Mouse (Mus musculus): ENCODE results near the gene Iqgap1. TPM values are rescaled to one million over a fixed set of nuclear protein-coding genes. Genes with fewer than 3 reads are reported as not detected.
"Not testable (repeated sequence)": the region's sequence is repeated elsewhere in the genome, so short reads cannot be mapped to it uniquely, and the experiment has no call there.

The Iqgap1 gene
- total RNA-seq, 2 experiments from 2014 or later: 26.3 TPM

DNA sequence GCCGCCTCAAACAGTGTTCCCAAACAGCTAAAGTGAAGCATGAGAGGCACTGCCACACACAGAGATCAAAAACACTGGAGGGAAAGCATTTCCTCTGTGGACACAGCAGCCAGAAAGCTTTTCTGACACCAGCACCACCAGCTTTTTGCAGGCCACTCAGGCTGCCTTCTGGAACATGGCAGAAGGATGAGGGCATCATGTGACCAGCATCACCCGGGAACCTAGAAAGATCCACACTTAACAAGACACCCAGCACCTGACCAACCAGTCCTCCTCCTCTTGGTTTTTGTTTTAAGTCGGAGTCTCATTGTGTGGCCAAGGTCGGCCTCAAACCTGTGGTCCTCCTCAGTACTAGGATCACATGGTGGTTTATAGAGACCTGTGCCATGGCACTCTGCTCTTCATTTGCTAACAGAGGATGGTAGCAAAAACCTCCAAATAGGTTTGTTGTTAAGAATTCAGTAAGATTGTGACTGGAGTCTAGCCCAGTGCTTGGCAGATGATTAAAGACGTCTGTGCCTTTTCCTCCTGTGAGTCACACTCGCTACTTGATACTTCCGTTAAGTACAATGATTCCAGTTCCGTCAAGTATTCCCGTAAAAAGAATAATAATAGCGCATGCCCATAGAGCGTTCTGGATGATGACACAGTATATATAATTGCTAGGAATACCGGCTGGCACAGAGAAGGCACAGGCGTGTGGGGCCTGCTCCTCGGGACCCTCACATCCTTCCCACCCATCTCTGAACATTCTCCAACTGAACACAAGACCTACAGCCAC, 51.8 kb downstream of the Iqgap1 start:
- DNase-seq (ENCODE audit: low spot score in 2 of 2): peak in 1 of 2 experiments; percentile 34

DNA sequence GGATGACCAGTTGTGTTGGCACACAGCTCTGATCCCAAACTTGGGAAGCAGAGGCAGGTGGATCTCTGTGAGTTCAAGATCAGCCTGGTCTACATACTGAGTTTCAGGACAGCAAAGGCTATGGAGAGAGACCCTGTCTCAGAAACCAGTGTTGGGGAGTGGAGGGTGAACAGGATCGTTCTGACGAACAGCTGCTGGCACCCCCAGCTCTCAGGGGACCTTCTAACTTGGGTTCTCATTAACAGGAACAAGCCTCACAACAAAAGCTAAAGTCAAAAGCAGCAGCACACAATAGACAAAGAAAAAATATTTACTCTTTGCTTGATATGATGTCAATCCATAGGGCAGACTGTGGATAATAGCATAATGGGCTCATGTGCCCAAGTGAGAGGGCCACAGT, 55.3 kb downstream of the Iqgap1 start:
- no peak for DNase-seq (ENCODE audit: low spot score in 2 of 2)

DNA sequence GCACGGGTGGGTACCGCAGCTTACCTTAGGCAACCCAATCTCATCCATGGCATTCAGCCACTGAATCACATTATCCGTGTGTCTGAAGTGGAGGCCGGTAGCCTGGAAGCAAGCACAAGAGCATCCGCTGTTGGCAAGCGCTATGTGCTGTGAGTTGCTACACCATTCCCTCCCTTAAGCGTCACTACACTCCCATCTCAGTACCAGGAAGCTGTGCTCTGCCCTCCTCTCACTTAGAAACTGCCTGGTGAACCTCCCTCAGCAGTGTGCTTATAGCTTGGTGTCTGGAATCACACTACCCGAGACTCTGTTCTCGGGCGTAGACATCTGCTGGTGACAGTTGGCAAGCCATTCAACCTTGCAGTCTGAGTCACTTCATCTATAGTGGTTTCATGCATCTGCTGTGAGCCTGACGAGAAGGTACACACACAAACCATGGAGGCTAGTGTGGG, 58.9 kb downstream of the Iqgap1 start:
- DNase-seq (ENCODE audit: low spot score in 2 of 2): peak; percentile 37 to 45

DNA sequence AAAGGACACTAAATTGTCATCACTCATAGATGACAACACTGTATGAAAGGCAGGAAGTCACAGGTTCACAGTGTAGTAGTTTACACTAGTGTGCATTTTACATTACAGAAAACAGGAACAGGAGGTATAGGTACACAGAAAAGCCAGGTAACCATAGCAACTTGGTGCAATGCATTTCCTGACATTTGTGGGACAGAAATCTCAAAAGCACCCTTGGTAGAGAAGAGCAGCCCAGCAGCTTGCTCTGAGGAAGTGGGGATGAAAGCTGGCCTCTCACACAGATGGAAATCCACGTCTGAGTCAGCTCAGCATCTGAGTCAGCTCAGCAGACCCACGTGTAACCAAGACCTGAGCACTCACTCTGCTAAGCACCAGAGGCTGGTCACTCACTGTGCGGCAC, 59.7 kb downstream of the Iqgap1 start:
- no peak for DNase-seq (ENCODE audit: low spot score in 2 of 2)

DNA sequence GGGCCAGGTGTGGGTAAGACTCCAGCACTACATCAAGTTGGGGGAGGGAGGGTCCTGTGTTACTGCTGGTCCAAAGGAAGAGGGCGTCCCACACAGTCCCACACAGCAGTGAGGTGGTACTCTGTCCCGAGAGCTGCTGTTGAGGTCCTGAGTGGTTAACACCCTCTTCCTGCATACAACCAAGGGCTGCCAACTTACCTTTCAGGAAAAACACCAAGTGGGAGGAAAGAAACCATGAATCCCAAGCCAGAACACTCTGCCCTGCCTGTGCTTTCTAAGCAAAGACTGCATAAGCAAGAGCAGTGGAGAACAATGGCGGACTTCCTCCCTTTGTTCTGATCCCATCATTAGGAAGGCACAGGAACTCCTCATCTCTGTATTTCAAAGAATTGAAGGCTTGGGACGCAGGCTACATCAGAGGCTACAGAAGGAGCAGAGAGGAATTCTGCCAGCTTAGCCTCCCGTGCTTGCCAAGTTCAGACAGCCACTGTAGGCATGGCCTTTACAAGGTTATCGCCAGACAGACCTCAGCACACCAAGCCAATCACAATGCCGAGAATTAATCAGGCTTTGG, 61.8 kb downstream of the Iqgap1 start:
- no peak for DNase-seq (ENCODE audit: low spot score in 2 of 2)

DNA sequence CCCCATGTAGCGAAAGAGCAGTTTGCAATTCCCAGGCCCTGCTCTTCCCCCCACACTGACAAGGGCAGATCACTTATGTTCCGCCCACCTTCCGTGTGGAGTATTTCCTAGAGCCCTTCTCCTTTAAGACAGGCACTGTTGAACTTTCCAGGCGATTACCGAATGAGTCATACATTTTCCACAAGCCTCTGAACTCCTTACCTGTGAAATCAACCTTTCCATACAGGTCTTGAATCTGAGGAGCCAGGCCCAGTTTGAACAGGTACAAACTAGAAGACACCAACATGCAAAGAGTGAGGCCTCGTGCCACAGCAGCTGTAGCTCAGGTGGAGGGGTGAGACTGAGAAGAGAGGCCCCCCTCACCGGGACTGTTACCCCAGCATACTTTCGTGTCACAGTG, 63.5 kb downstream of the Iqgap1 start:
- no peak for DNase-seq (ENCODE audit: low spot score in 2 of 2)

DNA sequence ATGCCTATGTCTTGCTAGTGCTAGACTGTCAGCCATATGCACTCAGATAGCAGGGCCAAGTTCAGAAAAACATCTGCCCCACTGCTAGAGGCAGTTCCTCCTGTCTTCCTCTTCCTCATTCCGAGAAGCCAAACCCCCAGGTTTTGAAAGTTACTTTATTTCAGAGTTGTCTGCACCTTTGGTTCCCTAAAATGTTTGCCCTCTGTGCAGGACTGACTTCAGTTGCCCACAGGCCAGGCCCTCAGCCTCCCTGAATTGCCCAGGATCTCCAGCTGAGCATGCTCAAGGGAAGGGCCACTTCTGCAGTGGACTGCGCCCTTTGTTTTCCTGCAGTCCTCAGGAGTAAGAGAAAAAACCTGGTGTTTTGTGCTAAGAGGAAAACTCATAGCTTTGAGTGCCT, 71.7 kb downstream of the Iqgap1 start:
- DNase-seq (ENCODE audit: low spot score in 2 of 2): no peak

DNA sequence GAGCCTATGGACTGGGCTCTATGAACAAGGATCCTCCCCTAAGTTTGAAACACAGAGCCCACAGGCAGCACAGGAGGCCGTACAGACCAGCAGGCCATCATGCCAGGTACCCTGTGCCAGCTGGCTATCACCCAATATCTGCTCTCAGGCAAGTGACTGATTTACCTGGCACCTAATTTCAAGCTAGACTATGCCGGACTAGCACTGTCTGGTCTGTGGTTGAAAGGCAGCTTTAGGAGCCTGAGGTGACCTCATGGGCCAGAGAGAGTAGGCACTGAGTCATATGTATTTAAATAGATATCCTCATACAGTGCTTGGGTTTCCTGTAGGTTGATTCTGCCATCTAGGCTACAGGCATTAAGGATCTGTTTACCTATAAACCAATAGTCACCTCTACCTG, 72.2 kb downstream of the Iqgap1 start:
- no peak for DNase-seq (ENCODE audit: low spot score in 2 of 2)

DNA sequence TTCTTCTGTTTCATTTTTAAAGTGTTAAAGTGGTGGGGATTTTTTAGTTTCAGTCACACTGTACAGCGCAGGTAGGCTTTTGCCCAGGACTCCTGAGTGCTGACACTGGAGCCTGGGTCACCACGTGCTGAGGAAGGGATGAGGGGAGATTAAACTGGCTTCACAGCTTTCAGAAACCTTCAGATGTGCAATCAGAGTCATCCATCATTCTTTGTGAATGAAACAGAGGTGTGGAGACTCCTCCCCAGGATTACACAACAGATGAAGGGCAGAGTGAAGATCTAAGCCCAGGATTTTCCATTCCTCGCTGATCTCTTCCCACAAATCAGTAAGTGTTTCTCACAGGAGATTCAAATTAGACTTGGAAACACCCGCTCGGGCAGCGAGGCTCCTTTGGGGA, 76.2 kb downstream of the Iqgap1 start:
- DNase-seq (ENCODE audit: low spot score in 2 of 2): no peak

DNA sequence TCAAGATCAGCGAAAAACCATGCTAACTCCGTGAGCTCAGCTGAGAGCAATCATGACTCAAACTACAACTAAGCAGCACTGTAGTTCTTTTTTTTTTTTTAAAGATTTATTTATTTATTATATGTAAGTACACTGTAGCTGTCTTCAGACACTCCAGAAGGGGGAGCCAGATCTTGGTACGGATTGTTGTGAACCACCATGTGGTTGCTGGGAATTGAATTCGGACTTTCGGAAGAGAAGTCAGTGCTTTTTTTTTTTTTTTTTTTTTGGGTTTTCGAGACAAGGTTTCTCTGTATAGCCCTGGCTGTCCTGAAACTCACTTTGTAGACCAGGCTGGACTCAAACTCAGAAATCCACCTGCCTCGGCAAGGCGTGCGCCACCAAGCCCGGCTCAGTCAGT, 76.7 kb downstream of the Iqgap1 start:
- not testable (repeated sequence) for DNase-seq (ENCODE audit: low spot score in 2 of 2)

DNA sequence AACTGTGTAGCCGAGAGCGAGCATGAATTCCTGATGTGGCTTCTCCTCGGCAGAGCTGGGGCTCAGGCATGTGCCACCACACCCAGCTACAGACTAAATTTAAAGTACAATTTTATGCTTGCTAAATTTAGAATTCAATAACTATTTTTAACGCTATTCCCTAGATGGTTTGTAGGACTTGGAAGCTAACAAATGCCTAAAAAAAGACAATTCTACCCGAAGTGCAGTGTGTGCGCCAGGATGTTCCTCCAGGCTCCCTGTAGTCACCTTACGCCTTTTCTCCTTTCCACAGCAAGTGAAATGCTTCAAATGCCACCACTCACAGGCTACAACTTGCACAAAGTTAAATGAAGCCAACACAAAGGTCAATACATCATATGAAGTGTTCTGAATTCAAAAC, 78.4 kb downstream of the Iqgap1 start:
- DNase-seq (ENCODE audit: low spot score in 2 of 2): no peak

DNA sequence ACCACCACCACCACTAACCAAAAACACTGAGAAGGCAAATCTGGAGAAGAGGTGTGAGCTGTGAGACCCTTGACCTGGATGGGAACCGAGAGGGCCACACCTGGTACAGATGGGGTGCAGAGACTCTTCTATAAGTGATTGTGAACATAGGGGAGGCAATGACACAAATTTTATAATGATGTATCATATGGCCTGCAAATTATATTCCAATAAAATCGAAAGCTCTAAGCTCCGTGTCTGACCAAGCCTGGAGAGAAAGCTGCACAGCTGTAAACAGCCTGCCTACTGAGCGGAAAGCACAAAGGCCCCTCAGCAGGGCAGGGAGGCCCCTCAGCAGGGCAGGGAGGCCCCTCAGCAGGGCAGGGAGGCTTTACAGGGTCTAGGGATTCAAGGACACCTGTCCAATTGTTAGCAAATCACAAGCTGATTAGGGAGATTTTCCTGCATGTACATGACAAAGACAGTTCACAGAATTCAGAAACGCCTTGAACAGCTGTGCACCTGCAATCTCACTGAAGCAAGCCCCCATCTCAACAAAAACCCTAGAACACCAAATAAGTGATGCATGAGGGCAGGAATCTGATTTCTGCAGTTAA, 79.5 kb downstream of the Iqgap1 start:
- no peak for DNase-seq (ENCODE audit: low spot score in 2 of 2)

DNA sequence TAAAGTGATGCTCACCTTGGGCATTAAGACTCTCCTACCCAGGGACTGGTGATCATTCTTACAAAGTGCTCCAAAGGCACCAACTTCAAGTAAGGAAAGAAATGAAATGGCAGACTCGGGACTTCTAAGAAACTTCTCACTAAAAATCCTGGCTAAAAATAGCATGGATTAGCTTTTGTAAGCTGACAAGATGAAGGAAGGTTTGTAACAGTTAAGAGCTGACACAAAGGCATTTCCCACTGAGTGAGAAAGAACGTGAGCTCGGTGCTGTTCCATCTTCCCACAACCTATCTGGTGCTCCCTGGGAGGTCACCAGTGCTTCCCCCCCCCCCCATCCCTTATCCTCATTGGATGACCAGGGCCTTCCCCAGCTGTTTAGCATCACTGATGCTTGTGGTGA, 80.0 kb downstream of the Iqgap1 start:
- no peak for DNase-seq (ENCODE audit: low spot score in 2 of 2)

DNA sequence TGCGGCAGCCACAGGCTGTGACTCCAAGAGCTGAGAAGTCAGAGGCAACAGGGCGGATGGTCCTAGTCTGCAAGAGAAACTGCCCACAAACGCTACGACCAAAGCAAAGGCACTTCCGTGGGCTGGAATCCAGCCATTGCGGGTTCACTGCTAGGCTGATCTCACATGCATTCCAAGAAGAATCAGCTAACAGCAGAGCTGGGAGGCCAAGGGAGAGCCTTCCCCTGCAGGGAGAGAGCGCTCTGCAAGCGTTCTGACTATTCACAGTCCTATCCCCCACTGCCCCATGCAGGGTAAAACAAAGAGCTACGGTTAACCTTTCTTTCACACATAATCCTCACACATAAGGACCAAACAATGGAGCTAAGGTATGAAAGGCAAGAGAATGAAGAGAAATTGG, 80.5 kb downstream of the Iqgap1 start:
- DNase-seq (ENCODE audit: low spot score in 2 of 2): no peak

DNA sequence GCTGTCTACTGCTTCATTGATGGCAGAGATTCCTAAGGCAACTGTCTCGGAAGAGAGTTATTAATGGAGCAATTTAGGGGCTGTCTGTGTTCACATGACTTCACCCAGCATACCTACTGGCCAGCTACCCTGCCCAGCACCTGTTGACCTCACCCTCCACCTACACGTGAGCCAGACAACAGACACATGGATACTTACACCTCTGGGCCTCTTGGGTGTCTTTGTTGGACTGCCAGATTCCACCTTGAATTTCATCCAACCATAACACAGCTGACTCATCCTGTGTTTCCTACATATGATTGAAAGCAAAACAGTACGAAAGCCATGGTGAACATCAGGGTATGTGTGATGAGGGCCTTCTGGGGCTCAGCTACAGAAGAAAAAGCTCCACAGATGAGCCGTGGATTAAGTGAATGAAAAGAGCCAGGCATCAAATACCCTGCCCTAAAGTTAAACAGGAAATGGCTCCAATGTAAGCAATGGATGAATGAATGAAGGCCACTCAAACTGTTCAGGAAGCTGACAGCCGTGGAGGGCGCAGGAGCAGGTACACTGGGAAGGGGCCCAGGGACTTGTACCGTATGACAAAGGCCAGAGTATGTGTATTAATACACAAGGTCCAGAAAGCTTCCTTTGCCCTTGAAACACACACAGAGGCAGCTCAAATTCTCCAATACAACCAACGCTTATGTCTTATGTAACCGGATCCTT, 81.7 kb downstream of the Iqgap1 start:
- no peak for DNase-seq (ENCODE audit: low spot score in 2 of 2)

DNA sequence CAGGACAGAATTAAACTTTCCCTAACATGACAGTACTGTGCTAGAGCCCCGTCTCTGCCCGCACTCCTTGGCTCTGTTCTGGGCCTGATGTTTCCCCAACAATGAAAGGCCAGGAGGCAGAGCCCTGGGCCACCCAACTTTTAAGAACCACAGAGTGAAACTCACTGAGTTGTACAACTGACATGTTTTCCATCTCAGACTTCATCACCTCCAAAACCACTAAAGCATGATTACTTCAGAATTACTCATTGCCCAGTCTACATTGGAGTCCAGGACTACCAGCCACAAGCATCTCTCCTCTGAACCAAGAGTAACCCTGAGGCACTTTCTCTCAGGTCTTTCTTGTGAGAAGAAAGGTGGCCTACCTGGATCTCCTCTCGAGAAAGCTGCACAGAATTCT, 83.1 kb downstream of the Iqgap1 start:
- DNase-seq (ENCODE audit: low spot score in 2 of 2): no peak

DNA sequence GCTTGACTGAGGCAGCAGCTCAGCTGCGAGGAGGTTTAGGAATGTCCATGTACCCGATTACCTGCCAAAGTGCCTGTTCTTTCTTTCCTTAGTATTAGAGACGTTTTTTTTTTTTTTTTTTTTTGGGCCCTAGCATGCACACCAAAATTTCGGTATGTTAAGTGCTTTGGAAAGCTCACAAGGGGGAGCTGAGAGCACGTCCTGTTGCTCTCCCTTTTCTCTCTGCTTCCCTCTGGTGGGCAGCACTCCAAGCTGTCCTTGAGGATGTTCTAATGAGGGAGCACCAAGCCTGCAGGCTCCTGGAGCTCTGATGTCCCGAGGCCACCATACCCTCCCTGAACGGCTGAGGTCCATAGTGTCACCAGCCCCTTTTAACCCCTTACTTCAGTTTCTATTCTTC, 84.8 kb downstream of the Iqgap1 start:
- peak; percentile 54 to 71 for DNase-seq (ENCODE audit: low spot score in 2 of 2)

DNA sequence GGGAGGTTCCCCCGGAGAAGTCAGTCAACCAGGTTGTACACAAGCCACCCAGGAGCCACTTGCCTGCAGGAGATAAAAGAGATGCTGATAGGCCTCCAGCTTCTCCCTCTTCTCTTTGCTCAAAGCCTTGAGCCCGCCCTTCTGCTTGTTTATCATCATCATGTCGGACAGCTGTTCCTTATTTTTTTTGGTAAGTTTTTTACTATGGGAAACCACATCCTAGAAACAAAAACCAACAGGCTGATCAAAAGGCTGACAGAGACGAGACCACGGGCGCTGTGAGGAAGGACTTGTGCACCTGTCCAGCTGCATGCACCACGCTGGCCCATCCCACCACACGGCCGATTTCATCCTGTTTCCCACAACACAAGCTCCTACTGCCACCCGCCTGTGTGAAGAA, 89.6 kb downstream of the Iqgap1 start:
- DNase-seq (ENCODE audit: low spot score in 2 of 2): no peak

DNA sequence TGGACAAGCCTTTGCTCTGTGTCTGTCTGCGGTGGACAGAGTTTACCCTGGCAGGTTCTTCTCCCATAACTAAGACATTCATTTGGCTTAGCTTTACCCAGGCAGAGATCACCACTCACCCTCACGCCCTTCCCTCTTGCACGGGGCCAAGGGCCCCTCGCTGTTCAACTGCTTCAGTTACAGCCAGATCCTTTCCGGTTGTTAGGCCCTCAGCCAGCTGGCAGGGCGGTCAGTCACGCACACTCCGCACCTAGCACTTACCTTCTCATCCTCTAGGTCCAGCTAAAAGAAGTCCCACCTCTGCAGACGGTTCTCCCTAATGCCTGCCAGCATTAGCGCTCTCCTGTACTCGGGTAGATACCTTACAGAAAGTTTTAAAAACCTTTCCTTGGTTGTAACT, 92.8 kb downstream of the Iqgap1 start:
- DNase-seq (ENCODE audit: low spot score in 2 of 2): no peak

DNA sequence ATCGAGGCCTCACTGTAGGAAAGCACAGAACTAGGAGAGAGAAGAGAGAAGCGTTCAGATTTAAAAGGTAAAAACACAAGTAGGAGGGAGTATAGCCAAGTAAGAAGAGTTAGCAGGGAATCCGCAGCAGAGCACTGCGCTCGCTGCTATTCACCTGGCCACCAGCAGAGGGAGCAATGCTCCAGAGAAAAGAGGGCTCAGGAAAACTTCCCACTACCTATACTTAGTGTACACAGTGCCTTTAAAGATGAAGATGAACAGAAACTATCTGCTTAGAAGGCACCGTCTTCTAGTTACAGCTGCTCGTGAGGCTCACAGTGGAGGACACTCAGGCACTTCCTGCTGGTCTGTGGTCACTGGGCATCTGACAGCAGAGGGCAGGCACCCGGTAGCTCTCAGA, 96.1 kb downstream of the Iqgap1 start:
- DNase-seq (ENCODE audit: low spot score in 2 of 2): peak; percentile 73

DNA sequence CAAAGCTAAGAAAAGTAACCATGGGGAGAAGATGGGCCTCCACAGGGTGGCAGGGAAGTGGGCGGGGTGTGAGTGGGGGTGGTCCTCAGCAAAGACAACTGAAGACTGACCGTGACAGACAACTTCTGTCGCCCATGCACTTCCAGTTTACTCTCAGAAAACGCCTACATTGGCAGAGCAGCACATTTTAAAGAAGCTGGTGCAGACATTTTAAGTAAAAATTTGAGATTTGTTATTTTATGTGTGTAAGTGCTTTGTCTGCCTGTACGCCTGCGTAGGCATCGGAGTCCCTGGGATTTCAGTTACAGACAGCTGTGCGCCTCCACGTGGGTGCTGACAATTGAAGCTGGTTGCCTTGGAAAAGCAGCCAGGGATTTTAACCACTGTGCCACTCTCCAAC, 104.7 kb downstream of the Iqgap1 start:
- DNase-seq (ENCODE audit: low spot score in 2 of 2): peak in 1 of 2 experiments; percentile 49

DNA sequence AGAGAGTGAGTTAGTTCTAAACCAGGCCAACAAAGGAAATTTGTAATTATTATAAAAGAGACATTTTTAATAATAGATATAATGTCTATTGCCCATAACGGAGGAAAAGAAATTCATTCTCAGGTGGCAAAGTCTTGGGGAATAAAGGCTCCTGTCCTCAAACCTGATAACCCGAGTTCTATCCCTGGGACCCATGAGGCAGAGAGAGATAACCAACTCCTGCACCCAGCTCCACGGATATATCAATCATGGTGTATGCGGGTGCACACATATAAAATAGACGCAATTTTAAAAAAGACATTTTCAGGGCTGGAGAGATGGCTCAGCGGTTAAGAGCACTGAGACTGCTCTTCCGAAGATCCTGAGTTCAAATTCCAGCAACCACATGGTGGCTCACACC, 106.2 kb downstream of the Iqgap1 start:
- DNase-seq (ENCODE audit: low spot score in 2 of 2): no peak

Data from layer of hippocampus, postnatal 14 days (tissue).